Mouse (Mus musculus) limb, embryonic 11.5 days (tissue): ENCODE results near the gene Hhip. TPM values are rescaled to one million over a fixed set of nuclear protein-coding genes. Genes with fewer than 3 reads are reported as not detected.

Source experiments
- ATAC-seq: fragments of 200-750 bp; cut with Nextera tagmentation; 2 replicates; pipeline ENCODE4 v1.8.0; 2017; ENCODE audit warnings: low read depth; ENCODE audit not compliant: insufficient number of reproducible peaks, low FRiP score, low TSS enrichment
- DNase-seq: peaks from one replicate; pipeline ENCODE4 v3.0.0-alpha.2; 2015; ENCODE audit warnings: low spot score
- H3K27ac ChIP-seq: fragments of 300-500 bp; sonication (generic); replicated peaks from 2 replicates; pipeline ENCODE4 v1.5.1; 2014; ENCODE audit warnings: low read depth, mild to moderate bottlenecking, low read length
- H3K27me3 ChIP-seq: fragments of 300-500 bp; sonication (generic); 2 replicates; pipeline ENCODE4 v1.6.1; 2014; ENCODE audit warnings: mild to moderate bottlenecking, low read length, mixed read lengths; ENCODE audit not compliant: control insufficient read depth, insufficient read depth
- H3K36me3 ChIP-seq: fragments of 300-500 bp; sonication (generic); 2 replicates; pipeline ENCODE4 v1.6.1; 2014; ENCODE audit warnings: mild to moderate bottlenecking, low read length, moderate library complexity, mixed read lengths; ENCODE audit not compliant: control insufficient read depth, insufficient read depth
- H3K4me1 ChIP-seq: fragments of 300-500 bp; sonication (generic); 2 replicates; pipeline ENCODE4 v1.6.1; 2014; ENCODE audit warnings: low read length, mixed read lengths; ENCODE audit not compliant: control insufficient read depth, insufficient read depth
- H3K4me2 ChIP-seq: fragments of 300-500 bp; sonication (generic); 2 replicates; pipeline ENCODE4 v1.6.1; 2014; ENCODE audit warnings: low read depth, mild to moderate bottlenecking, moderate library complexity; ENCODE audit not compliant: severe bottlenecking
- H3K4me3 ChIP-seq: fragments of 300-500 bp; sonication (generic); 2 replicates; pipeline ENCODE4 v1.5.1; 2014; ENCODE audit warnings: low read depth, low read length
- H3K9ac ChIP-seq: fragments of 300-500 bp; sonication (generic); 2 replicates; pipeline ENCODE4 v1.6.1; 2014; ENCODE audit warnings: mild to moderate bottlenecking, low read length
- H3K9me3 ChIP-seq: fragments of 300-500 bp; sonication (generic); 2 replicates; pipeline ENCODE4 v1.6.1; 2016; ENCODE audit warnings: low read length; ENCODE audit not compliant: control insufficient read depth
- WGBS: fragments of 180-500 bp; shearing (Covaris S2); extraction: QIAGEN DNeasy Blood & Tissue Kit; methylation state at CpG from one replicate; pipeline ENCODE4 v1.1.7; 2014; 5-methylcytosine and 5-hydroxymethylcytosine counted together
- polyA plus RNA-seq: library from polyadenylated mRNA; unstranded; fragments of >200 nt; fragmentation: Nextera tagmentation; extraction: Ambion mirVana; gene quantifications from 2 replicates; pipeline ENCODE4 v1.2.1, GENCODE M21; 2014

Hhip gene
- polyA plus RNA-seq, 1 experiment from 2014 or later = 1.8 TPM

DNA sequence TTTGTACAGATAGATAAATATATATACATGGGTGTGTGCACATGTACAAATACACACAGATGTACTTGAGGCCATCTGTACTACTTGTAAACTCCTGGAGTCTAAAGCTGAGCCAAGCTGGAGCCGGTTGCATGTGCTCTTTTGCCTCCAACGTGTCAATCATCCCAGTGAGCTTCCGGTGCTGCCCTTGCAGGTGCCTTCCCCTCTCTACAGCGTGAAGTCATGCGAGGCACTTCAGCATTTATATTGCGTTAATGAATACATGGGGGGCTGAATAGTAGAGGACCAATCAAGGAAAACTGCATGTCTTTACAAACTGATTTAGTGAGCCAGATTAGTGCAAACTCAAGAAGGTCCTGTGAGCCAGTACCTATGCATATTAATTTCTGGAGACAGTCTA is 91.6 kb downstream of the Hhip start:
- H3K4me2 ChIP-seq = no peak overlapping the region
- H3K4me3 ChIP-seq = no peak overlapping the region
- no peak overlapping the region for H3K9ac ChIP-seq
- DNase-seq (no peak), ATAC-seq (no peak)
- WGBS = 72% methylated on average over 6 of the region's 6 CpGs
- no peaks in the 10 kb centered on the region for H3K36me3 ChIP-seq
- no peaks in the 10 kb centered on the region for H3K9me3 ChIP-seq
- H3K27me3 ChIP-seq = no peaks in the 10 kb centered on the region
- H3K4me1 ChIP-seq = no peaks in the 10 kb centered on the region
- no peak overlapping the region for H3K27ac ChIP-seq

- Histone ChIP-seq H3K4me3 (no peak overlapping the region), H3K27me3 (no peaks in the 10 kb centered on the region), H3K4me2 (no peak overlapping the region), H3K27ac (no peak overlapping the region), H3K36me3 (no peaks in the 10 kb centered on the region), H3K4me1 (no peaks in the 10 kb centered on the region), H3K9me3 (no peaks in the 10 kb centered on the region), H3K9ac (no peak overlapping the region)
- whole genome bisulfite sequencing = 25% methylated on average over 3 of the region's 3 CpGs
- peak; percentile 47 for DNase-seq
- no peak for ATAC-seq
These were observed 104.9 kb downstream of the Hhip start for GRCm38 (mm10) chr8:79952857-79953256.

DNA sequence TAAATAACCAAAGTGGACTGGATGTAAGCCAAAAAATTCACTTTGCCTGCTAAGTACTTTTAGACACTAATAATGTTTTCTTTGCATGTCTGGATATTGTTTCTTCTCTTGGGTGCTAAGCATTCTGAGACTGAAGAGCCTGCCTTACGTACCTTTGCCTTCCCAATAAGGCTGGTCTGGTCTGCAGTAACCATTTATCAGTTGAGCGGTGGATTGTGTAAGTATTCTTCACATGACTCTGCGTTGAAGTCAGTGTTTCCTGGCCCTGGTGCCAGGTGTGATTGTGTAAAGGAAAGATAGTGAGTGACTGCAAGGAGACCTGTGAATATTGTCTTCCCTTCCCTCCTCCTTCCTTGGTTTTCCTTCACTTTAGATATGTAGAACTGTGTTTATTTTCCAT is 107.4 kb downstream of the Hhip start:
- Histone ChIP-seq H3K27me3 (no peaks in the 10 kb centered on the region), H3K4me2 (no peak overlapping the region), H3K4me1 (no peaks in the 10 kb centered on the region), H3K4me3 (no peak overlapping the region), H3K36me3 (no peaks in the 10 kb centered on the region), H3K9ac (no peak overlapping the region), H3K9me3 (no peaks in the 10 kb centered on the region), H3K27ac (no peak overlapping the region)
- DNase-seq (no peak), ATAC-seq (no peak)
- WGBS = 82% methylated on average over 3 of the region's 3 CpGs

DNA sequence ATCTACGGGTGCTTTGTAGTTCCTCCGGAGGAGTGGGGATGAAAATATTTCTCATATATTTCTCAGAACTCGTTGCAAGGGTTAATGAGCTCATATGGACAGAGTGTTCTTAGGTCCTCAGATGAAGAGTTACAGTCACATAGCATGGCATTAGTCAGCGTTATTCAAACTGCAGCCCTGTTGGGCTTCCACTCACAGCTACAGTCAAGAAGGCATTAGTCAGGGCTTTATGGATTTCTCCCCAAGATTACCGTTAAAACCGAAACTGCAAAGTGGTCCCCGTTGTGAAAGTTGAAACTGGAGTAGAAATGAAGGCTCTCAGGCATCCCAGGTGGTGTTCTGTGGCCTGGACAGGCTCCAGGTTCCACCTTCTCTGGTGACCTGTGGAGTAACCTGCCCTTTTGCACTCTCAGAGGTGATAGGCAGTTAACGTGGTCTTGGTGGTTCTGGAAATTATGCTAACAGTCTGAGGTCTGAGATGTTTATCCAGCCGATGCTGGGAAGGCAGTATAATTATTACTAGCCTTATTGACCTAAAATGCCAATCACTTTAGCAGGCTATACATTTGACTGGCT is 112.2 kb downstream of the Hhip start:
- H3K4me1 ChIP-seq = no peaks in the 10 kb centered on the region
- WGBS = 68% methylated on average over 9 of the region's 9 CpGs
- no peak overlapping the region for H3K4me2 ChIP-seq

GRCm38 (mm10) chr8:79941070-79941469 is 116.7 kb downstream of the Hhip start:
- Histone ChIP-seq H3K27ac (no peak overlapping the region), H3K4me3 (no peak overlapping the region), H3K9ac (no peak overlapping the region), H3K36me3 (no peaks in the 10 kb centered on the region), H3K4me1 (no peaks in the 10 kb centered on the region), H3K4me2 (no peak overlapping the region), H3K27me3 (no peaks in the 10 kb centered on the region), H3K9me3 (no peaks in the 10 kb centered on the region)
- no peak for DNase-seq
- ATAC-seq = no peak
- 91% methylated on average over 5 of the region's 5 CpGs for WGBS

More for the DNA sequence above, 112.2 kb downstream of the Hhip start:
- no peak overlapping the region for H3K9ac ChIP-seq
- DNase-seq = no peak
- H3K9me3 ChIP-seq = no peaks in the 10 kb centered on the region
- H3K27me3 ChIP-seq = no peaks in the 10 kb centered on the region
- peak; percentile 57; the same call in 1 of the 2 replicates for ATAC-seq
- H3K36me3 ChIP-seq = no peaks in the 10 kb centered on the region
- no peak overlapping the region for H3K4me3 ChIP-seq
- no peak overlapping the region for H3K27ac ChIP-seq

GRCm38 (mm10) chr8:79936856-79937445 is 120.9 kb downstream of the Hhip start:
- H3K27ac ChIP-seq = no peak overlapping the region
- H3K36me3 ChIP-seq = no peaks in the 10 kb centered on the region
- no peak for ATAC-seq
- no peaks in the 10 kb centered on the region for H3K27me3 ChIP-seq
- no peaks in the 10 kb centered on the region for H3K4me1 ChIP-seq
- DNase-seq = no peak
- whole genome bisulfite sequencing = 63% methylated on average over 9 of the region's 9 CpGs
- H3K9me3 ChIP-seq = no peaks in the 10 kb centered on the region
- no peak overlapping the region for H3K9ac ChIP-seq
- no peak overlapping the region for H3K4me2 ChIP-seq
- no peak overlapping the region for H3K4me3 ChIP-seq

DNA sequence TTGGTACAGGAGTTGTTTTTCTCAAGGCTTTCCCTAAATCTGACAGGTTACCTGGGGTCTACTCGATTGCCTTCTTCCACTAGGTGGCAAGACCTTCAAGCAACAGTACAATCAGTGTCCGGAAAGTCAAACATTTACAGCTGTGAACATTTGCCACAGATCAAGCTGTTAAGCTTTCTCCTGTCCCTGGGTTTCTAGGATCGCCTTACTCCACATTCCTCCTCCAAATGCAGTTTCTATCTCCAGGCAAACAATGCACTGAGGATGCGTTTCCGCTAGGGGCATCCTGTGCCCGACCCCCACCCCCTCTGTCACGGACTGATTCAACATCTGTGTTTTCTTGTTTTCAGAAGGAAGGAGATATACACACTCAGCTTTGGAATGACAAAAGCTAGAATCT is 122.0 kb downstream of the Hhip start:
- Histone ChIP-seq H3K36me3 (no peaks in the 10 kb centered on the region), H3K4me1 (no peaks in the 10 kb centered on the region), H3K4me2 (no peak overlapping the region), H3K27ac (no peak overlapping the region), H3K9ac (no peak overlapping the region), H3K4me3 (no peak overlapping the region), H3K27me3 (no peaks in the 10 kb centered on the region), H3K9me3 (no peaks in the 10 kb centered on the region)
- DNase-seq (no peak), ATAC-seq (no peak)
- WGBS = 63% methylated on average over 7 of the region's 7 CpGs

- Histone ChIP-seq H3K4me3 (no peak overlapping the region), H3K36me3 (no peaks in the 10 kb centered on the region), H3K4me2 (no peak overlapping the region), H3K4me1 (no peaks in the 10 kb centered on the region), H3K9ac (no peak overlapping the region), H3K27me3 (no peaks in the 10 kb centered on the region), H3K27ac (no peak overlapping the region), H3K9me3 (no peaks in the 10 kb centered on the region)
- 19% methylated on average over 4 of the region's 4 CpGs for WGBS
- ATAC-seq (no peak), DNase-seq (no peak)
These were observed 128.6 kb downstream of the Hhip start for GRCm38 (mm10) chr8:79929202-79929601.

DNA sequence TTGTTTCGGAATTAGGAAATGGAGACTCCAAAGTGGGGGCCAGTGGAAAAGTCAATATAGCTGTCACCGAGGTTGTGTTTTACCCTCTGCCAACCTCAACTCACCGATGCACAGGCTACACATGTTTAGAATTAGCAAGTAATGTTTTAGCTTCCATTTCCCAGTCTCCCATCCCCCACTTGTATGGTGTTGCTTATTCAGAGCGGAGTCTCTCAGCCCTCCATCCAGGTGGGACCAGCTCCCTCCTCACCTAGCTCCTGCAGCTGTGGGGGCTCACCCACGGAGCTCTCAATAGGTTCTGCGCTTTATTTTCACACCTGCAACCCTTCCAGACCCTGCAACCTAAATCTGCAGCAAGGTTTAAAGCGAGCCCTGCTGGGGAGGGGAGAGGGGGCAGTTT is 140.6 kb downstream of the Hhip start:
- H3K27ac ChIP-seq = no peak overlapping the region
- 22% methylated on average over 7 of the region's 7 CpGs for WGBS
- H3K36me3 ChIP-seq = no peaks in the 10 kb centered on the region
- H3K9me3 ChIP-seq = no peaks in the 10 kb centered on the region
- no peak overlapping the region for H3K4me3 ChIP-seq
- 0 out of 2 replicates have a peak, but pooled peaks cover 2% of the 10 kb centered on the region for H3K4me1 ChIP-seq
- peak overlapping the region; percentile 3; the same call in 1 of the 2 replicates for H3K4me2 ChIP-seq
- no peaks in the 10 kb centered on the region for H3K27me3 ChIP-seq
- ATAC-seq (peak; percentile 87), DNase-seq (peak; percentile 56)
- H3K9ac ChIP-seq = no peak overlapping the region
